Mouse (Mus musculus): ENCODE data around the gene Chd3.
"Not testable (repeated sequence)": the region's sequence is repeated elsewhere in the genome, so short reads cannot be mapped to it uniquely, and the experiment has no call there.

Chd3 gene

DNA sequence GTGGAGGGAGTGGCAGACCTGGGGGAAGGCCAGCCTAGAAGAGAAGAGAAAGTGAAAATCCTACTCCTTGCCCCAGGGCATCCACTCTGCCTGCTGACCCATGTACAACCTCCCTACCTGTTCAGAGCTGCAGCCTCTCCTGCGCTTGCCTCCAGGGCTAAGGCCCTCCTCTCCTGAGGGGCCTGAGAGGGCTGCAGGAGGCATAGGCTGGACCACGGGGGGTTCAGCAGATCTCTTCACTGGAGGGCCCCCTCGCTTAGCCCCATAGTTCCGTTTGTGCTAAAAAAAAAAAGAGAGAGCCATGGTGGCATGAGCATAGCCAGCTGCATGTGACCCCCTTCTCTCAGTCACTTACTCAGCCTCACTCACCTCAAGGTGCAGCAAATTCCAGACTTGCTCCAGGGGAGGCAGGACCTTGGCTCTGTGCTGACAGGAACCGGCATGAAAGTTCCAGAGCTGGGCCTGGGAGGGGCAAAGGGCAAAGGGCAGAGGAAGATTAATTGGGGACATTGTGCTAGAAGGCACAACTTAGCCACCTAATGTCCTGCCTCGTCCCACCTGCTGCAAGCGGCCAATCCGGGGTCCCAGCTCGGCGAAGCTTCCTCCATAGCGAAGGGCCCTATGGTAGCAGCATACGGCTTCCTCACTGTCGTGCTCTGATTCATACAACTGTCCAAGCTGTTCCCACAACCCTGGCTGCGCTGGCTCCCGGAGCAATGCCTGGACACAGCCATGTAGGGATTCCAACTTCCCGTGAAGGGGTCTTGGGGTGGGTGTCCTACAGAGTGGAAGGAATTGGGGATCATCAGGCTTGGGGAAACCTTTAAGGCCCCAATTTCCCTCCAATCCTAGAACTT lies 37.9 kb upstream of the Chd3 start:
- DNase-seq = peak in 1 of 2 experiments; percentile 6

DNA sequence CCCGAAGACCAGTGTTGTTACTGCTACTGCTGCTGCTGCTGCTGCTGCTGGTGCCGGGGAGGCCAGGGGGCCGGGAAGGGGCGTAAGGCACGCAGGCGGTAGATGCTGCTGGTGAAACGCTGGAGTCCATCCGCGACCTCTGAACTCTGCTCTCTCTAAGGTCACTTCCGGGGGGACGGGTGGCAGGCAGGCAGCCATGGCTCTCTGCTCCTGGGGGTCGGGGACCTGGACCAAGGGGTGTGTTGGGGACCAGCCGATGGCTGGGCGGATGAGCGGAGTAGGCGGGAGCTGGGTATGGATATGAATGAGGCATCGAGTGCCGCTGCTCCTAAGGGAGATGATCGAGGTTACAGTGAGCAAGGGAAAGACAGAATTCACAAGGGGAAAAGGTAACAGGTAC lies 37.1 kb upstream of the Chd3 start:
- DNase-seq = peak in 1 of 2 experiments; percentile 9

DNA sequence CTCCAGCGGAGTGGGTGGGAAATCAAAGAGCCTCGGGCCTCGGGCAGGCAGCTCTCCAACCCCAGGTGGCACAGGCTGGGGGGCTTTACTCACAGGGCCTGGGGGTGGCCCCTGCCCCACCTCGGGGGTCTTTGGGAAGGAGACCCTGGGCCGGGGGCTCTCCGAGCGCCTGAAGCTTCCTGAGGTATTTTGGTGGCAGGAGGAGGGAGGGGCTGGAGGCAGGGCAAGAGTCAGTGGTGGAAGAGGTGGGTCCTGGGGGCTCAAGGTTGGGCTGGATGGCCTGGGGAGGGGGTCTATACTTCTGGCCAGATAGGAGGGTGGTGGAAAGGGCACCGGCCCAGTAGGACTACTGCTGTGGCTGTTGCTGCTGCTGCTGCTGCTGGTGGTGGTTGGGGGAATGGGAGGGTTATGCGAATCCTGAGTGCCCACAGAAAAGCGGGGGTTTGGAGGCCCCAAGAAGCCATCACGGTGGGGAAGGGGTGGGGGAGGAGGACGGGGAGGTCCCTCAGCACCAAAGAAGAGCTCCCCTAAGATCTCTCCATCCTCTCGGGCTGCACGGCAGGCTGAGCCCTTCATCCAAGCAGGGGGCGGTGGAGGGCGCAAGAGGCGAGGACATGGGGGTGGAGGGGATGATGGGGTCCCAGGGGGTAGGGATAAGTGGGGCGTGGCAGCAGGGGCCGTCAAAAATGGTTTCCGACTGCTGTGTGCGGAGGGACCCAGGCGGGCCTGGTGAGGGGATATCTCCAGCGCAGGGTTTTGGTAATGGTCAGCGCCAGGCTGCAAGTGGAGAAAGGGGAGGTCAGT lies 36.4 kb upstream of the Chd3 start:
- no peak for DNase-seq

DNA sequence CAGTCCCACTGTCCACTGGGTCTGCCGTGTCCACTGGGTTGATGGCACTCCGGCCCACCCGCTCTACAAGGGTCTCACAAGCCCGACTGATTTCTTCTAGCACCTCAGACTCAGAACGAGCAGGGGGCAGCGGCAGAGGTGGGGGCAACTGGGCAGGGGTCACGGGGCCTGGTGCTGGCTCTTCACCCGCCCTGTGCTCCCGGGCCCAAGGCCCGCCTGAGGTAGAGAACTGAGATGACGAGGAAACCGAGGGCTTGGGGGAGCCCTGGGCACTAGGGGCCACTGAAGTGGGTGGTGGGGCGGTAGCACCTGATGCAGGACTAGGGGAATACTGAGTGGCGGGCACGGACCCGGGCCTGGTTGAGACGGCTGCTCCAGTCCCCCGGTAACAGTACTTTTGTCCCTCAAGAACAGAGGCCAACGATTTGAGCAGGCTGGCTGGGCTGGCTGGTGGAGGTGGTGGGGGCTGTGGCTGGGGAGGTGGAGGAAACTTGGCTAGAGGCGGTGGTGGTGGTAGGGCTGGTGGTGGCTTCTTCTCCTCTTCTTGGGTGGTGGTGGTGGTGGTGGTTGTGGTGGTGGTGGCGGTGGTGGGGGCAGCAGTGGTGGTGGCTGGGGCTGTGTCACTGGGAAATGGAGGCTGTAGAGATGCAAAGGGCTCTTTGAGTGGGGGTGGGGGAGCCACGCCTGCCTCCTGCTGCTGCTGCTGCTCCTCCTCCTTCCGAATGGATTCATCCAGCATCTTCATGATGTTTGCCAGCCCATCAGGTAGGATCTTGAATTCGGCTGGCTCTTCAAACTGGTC lies 35.6 kb upstream of the Chd3 start:
- DNase-seq = peak in 1 of 2 experiments; percentile 6

DNA sequence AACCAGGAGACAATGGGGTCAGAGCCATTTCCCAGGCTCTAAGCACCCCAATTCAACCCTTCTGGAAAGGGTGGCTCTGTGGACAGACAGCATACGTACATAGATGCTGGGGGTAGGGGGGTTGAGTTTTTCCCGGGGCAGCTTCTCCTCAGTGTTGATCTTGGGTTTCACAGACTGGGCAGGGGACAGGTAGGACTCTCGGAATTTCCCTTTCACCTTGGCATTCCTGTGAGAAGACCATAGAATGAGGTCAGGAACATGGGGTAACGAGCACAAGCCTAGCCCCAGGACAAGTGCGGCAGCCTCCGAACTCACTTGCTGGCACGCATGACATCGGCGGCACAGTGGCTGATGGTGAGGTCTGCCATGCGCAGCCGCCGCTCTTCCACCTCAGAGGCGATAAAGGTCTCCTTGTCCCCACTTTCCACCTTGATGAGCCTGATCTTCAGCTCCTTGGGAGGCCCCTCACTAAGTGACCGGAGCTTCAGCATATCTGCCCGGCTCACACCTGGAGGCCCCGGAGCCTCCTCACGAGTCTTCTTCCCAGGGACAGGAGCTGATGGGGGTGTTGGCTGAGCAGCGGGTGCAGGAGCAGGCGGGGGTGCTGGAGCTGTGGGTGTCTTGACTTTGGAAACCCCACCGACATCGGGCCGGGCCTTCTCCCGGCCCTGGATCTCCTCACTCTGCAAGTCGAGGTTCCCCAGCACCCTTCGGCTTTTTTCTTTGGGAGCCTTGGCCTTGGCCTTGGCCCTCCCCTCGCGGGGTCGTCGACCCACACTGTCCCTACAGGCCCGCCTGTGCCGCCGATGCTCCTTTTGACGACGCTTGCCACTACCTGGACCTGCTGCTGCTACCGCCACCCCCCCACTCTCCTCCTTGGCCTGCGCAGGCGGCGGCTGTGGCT lies 34.7 kb upstream of the Chd3 start:
- DNase-seq = peak in 1 of 2 experiments; percentile 6

DNA sequence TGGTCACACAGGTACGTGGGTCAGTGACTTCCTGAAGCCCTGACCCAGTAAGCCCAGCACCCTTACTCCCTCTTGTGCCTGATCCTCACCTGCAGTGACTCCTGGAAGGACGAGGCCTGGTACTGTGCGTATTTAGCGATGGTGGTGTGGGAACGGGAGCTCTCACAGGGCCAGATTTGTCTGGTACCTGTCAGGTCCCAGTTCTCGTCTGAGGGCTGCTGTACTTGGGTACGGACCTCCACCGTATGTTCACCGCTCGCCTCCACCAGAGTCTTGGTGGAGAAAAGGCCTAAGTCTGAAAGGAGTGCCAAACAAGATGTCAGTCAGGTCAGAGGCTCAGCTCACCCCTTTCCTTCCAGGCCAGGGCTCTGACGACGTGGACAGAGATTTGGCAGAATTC lies 32.8 kb upstream of the Chd3 start:
- DNase-seq = peak in 1 of 2 experiments; percentile 9

DNA sequence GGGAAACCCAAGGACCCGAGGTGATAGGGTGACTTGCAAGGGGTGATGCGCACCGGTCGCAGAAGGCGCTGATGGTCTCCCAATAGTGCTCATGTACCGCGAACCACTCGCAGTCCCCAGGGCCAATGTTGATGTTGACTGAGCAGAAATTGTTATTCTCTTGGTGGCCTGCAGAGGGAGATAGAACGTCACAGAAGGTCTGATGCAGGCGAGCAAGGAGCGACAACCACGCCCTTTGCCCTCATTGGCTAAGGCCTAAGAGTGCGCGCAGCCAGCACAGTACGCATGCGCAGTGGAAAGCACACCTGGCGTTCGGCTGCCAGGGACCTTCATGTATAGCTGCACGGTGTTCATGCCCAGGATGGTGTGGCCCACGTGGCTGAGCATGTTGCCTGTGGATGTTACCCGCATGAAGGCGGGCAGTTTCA lies 32.0 kb upstream of the Chd3 start:
- peak; percentile 90 to 94 for DNase-seq

DNA sequence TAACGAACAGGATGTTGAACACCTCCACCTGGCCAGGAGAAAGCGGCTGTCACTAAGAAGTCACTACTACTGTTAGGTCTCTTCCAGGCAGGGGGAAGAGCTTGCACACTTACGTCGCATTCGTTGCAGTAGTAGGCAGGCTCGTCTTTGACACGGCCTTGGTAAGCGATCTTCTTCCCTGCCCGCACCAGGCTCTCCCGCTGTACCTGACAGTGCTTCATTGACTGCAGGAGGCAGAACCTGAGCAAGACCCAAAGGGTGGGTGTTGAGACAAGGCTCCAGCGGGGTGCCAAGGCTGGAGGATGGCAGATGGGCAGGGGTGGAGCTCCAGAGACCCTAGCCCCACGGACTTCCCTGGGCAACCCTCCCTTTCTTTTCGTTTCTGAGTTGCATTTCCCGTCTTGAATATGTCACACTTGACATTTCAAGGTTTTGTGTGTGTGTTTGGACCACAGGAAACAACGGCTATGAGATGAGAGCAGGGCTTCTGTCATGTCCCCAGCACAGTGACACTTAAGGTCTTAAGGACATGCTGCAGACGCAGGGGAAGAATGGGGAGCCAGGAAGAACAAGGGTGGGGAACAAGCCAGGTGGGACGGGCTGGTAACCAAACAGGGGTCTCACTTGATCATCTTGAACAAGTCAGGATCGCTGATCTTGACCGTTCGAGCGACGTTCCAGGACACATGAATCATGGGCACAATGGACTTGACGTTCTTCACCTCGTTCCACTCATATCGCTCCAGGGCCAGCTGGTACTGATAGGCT lies 31.1 kb upstream of the Chd3 start:
- DNase-seq = peak in 1 of 2 experiments; percentile 11

DNA sequence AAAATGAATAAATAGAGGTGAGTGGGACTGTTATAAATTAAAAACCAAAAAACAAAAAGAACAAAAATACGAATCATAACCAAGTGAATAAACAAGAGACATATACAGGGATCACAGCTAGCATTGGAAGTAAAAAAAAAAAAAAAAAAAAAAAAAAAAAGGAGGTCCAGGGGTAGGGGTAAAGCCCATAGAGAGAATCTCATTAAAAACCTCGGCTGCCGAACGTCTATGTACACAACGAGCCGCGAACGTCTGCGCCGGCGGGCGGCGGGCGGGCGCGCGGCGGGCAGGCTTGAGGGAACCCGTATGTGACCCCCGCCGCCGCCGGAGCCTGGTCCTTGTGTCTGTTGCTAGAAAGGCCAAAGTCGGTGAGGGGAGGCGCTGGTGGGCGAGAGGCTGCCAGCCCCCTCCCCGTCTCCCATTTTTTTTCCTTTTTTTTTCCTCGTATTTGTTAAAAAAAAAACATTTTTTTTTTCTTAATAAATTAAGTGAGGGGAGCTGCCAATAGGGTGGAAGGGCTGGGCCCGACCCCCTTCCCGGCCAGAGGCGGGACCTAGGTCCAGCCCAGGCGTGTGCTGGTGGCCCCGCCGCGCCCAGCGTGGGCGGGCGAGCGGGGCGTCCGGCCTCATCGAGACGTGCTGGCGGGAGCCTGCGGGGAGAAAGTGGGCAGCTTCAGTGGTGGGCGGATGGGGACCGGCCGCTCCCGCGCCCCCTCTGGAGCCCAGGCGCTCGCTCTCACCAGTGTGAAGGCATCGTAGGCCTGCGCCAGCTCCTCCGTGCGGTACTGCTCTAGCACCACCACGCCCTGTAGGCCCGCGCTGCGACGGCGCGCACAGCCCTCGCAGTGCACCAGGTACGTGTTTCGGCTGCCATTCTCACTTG lies 30.2 kb upstream of the Chd3 start:
- peak in 1 of 2 experiments; percentile 6 for DNase-seq

DNA sequence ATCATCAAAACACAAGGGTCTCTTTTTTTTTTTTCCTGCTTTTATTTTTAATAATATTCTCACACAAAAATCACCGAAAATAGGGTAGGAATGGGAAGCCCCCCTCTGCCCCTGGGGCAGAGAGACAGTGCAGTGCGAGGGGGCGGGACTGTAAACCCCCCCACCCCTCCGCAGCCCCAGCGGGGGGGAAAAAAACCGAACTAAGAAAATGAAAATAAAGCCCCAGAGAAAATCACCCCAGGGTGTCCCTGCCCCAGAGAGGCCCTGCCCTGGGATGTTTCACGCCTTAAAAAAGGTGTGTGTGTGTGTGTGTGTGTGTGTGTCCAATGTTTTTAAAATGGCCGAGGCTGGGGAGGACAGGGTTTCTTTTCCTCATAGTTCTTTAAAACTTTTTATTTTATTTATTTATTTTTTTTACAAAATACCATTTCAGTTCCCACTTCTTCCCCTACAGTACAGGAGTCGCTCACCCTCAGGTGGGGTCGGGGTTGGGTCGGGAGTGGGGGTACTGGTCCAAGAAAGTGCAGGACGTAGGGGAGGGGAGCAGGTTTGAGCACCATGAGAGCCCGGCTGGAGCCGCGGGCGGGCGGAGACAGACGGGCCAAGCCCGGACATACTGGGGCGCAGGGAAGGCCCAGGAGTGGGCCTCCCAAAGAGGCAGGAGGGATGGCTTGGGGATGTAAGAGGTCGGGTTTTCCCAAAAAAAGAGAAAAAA lies 29.4 kb upstream of the Chd3 start:
- no peak for DNase-seq

DNA sequence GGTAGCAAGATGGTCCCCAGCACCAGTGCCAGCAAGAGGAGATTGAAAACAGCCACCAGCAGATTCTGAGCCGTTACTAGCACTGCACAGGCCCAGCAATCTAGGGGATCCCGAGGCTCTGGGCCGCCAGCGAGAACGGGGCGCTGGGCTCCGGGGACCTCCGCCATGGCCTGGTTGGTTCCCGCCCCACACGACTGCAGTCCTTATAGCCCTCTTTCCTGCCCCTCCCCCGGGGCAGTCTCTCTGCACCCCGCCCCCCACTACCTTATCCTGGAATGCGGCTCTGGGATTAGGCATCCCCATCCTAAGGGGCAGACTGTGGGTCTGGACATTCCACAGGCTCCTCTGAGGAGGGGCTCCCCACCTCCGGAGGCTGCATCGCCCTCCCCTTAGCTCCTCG lies 28.9 kb upstream of the Chd3 start, which contains the start of gene Tmem88:
Tmem88 (minus strand) TSS at position 176 of the 400 bp plus-strand sequence.
- DNase-seq = peak in 1 of 2 experiments; percentile 27

DNA sequence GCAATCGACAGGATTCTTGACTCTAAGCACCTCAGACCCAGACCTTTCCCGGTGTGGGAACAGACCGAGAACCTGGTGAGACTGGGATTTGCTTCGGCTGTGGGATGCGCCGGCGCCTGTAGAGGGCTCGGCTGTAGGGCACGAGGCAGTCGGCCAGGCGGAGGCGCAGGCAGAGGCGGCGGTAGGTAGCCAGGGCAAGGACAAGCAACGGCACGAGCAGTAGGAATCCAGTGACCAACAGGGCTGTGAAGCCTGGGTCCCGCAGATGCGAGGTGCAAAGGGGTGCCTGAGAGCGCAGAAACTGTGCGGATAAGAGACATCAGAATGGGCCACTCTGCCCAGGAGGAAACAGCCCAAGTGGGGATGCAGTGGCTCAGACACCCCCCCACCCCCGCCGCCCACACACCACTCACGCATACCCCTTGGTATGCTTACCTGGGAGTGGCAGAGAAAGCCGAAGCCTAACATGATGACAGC lies 28.4 kb upstream of the Chd3 start:
- DNase-seq = peak in 1 of 2 experiments; percentile 24

DNA sequence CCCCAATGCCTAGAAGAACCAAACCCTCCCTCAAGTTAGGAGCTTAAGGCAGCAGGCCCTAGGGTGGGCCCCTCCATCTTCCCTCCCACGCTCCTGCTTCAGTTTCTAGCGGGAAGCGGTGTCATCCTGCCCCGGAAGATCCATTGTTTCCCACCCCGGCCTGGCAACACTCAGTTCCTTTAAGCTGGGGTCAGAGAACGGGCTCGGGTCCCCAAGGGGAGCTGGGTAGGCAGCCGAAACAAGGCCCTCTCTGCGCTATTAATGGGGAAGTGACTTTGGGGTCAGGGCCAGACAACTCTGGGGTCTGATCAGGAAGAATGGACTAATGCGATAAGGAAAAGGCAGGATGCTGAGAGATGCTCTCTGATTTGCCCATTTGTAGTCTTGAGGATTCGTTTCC lies 27.6 kb upstream of the Chd3 start:
- DNase-seq = peak in 1 of 2 experiments; percentile 60

DNA sequence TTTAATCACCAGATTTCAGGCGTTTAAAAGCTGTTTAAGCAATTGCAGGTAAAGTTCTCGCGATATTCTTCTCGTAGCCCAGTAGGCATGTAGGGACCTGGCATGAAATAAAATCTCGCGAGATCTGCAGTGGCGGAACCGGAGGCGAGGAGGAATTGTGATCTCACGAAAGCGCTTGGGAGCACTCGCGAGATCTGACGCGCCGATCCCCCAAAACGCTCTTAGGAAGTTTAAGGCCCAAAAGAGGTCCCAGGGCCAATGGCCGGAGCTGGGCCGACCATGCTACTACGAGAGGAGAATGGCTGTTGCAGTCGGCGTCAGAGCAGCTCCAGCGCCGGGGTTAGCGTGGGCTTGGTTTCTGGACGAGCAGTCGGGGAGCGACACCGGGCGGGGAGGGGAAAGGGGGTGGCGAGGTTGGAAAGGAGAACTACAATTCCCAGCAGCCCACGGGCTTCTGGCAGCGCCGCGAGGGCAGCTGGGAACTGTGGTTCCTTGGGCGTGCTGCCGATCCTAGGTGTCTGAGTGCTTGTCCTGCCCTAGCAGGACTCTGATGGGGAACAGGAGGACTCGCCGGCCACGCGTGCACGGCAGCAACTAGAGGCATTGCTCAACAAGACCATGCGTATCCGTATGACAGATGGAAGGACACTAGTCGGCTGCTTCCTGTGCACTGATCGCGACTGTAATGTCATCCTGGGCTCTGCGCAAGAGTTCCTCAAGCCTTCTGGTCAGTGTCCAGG lies 26.6 kb upstream of the Chd3 start:
- peak; percentile 97 to 98 for DNase-seq

DNA sequence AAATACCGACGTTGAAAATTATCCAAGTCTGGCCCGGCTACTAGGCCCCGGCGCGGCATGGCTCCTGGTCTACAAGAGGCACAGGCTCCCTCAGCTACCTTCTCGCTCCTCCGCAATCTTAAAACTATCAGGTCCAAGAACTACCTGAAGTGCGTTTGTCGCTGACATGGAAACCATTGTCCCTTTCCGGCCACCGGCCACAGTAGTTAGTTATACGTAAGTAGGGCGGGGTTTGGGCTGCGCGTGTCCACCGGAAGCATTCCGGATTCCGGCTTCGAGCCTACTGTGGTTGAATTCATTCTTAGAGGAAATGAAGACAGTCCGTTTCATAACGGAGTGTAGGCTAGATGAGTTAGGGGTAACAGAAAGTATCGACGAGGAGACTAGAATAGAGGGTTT lies 26.0 kb upstream of the Chd3 start, which contains the start of the genes Naa38 and Cyb5d1:
Naa38 (plus strand) TSS at position 253 of the 399 bp plus-strand sequence.
Cyb5d1 (minus strand) TSS at position 397 of the 399 bp plus-strand sequence.
- peak; percentile 92 to 94 for DNase-seq

DNA sequence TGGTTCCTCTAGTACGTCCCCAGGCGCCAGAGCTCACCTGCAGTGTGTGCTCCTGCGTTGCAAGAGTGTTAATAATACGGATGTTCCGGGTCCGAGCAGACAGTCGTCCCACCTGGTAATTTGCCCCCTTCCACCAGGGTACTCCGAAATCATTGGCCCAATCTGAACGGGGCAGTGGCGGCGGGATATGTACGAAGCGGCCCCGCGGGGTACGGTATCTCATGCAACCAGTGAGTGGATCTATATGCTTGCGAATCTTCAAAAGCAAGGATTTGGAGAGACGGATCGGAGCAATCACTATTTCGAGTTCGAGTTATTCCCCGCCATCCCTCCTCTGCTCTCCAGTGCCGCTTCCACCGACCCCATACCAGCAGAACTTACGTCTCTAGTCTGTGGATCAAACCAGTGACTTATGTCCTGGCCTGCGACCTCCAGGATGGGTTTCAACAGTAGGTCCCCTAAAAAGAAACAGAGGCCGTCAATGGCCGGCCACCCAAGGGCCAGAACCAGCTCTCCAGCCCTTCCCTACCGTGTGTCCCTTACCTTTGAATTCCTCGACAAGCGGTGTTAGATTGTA lies 25.5 kb upstream of the Chd3 start:
- not testable (repeated sequence) for DNase-seq

DNA sequence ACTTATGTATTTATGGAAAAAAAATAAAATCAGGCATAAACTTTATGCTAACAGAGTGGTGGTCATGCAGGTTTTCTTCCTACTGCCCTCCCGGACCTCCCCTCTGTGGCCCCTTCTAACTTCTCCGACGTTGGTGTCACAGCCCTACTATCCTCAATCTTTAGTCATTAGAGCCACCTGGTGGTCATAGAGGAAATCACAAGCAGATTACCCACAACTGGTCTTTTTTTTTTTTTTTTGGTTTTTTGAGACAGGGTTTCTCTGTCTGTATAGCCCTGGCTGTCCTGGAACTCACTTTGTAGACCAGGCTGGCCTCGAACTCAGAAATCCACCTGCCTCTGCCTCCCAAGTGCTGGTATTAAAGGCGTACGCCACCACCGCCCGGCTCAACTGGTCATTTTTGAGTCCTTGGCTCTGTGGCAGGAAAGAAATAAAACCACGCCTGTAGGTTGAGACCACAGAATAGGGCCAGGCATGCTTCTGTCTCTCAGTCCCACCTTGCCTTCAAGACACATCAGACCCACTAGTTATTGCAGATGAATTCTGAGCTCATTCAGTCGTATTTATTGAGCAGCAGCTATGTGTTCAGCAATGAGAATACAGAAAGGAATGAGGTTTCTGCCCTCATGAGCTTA lies 21.3 kb upstream of the Chd3 start:
- peak; percentile 18 to 75 for DNase-seq
